Mouse (Mus musculus): ENCODE results near the gene Cpsf7. TPM values are rescaled to one million over a fixed set of nuclear protein-coding genes. Genes with fewer than 3 reads are reported as not detected.

Cpsf7 gene
- total RNA-seq, 2 experiments from 2014 or later = 77.4 to 82.5 TPM

DNA sequence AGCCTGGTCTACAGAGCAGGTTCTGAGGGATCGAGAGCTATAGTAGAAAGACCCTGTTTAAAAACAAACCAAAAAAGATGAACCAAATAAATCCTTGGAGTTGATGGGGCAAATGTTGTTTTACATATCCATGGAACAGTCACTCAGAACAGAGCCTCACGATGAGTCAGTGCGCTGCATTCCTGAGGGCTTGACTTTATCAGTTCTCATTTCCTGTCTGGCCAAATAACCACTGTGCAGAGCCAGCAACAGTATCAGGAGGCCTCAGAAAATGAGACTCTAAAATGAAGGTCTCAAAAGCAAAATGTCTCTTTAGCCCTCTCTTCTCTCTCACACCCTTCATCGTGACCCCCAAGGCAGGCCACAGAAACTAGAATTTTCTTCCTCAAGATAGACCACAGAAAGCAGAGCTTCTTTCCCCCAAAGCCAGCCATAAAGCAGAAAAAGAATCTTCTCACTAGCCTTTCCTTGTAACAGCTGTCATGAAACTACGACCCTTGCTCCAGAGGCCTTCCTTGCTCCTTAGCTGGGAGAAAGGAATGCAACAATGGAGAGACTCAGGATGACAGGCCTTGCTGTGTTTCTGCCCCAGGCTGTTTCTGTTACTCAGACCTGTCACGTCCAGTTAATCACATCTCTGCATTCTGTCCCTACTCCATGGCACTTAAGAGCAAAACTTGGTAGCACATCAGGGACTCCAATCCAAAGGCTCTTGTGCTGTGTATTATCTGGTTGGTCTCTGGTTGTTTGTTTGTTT is 36.7 kb downstream of the Cpsf7 start:
- intact Hi-C loops (cut with DNase I) = no loop called here
- H3K4me3 ChIP-seq = no peak overlapping the region
- no peak for DNase-seq (ENCODE audit: extremely low spot score in 1 of 2, low spot score in 2 of 2)
- no peak for TF ChIP-seq CTCF (IDR thresholded peaks at IDR 0.05)
- H3K27ac ChIP-seq = no peak overlapping the region

DNA sequence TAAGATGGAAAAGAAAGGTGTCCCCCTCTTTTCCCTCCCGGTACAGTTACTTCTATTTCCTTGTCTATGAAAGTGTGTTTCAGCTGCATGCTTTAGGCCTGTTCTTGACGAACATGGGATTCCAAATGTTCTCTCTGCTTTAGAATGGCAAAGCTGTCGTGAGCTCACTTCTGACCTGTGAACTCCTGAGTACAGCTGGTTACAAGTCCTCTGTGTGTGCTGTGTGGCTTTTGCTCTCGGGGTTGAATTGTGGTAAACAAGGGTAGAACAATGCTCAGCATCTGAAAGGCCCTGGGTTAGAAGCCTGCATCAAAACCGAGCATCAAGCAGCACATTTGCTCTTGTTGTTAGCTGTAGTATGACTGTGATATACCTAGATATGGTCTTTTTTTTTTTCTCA is 37.3 kb downstream of the Cpsf7 start:
- TF ChIP-seq CTCF (IDR thresholded peaks at IDR 0.05) = no peak
- intact Hi-C loops (cut with DNase I) = no loop called here

DNA sequence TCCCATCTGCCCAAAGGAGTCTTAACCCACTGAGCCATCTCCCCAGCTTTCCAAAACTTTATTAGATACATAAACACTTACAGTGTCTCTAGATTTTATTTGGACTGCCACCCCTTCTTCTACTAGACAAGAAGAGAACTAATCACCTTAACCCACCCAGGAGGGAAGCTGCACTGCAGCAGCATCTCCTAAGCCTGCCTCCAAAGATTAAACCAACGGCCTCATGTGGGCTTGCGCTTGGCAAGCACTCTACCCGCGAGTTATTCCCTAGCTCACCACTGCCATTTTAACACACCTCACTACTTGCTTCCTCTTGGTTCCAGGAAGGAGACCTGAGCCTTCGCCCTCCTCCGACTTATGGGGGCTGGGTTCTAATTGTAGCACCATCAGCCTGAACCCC is 39.2 kb downstream of the Cpsf7 start:
- Histone ChIP-seq H3K4me3 (no peak overlapping the region), H3K27ac (no peak overlapping the region)
- TF ChIP-seq CTCF (IDR thresholded peaks at IDR 0.05) = no peak
- intact Hi-C loops (cut with DNase I) = no loop called here
- DNase-seq (ENCODE audit: extremely low spot score in 1 of 2, low spot score in 2 of 2) = no peak

More for the DNA sequence above, 37.3 kb downstream of the Cpsf7 start:
- H3K4me3 ChIP-seq = no peak overlapping the region
- no peak overlapping the region for H3K27ac ChIP-seq
- DNase-seq (ENCODE audit: extremely low spot score in 1 of 2, low spot score in 2 of 2) = no peak

DNA sequence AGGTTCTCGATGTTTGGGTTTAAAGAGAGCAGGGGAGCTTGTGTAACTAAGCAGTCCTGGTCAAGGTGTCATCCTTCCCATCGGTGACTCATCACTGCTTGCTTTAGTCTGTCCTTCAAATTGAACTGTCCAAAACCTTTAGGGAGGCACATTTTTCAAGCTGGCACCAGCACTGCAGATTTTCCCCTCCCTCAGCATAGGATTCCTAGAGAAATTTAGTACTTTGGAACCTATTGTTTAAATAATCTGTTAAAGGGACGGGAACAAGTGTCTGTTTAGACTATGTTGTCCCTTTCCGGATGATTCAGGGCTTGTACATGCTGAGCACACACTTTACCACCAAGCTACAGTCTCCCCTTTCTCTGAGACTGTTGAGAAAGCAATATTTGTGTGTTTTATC is 40.2 kb downstream of the Cpsf7 start:
- H3K4me3 ChIP-seq = no peak overlapping the region
- DNase-seq (ENCODE audit: extremely low spot score in 1 of 2, low spot score in 2 of 2) = no peak
- intact Hi-C loops (cut with DNase I) = no loop called here
- no peak overlapping the region for H3K27ac ChIP-seq
- TF ChIP-seq CTCF (IDR thresholded peaks at IDR 0.05) = no peak

DNA sequence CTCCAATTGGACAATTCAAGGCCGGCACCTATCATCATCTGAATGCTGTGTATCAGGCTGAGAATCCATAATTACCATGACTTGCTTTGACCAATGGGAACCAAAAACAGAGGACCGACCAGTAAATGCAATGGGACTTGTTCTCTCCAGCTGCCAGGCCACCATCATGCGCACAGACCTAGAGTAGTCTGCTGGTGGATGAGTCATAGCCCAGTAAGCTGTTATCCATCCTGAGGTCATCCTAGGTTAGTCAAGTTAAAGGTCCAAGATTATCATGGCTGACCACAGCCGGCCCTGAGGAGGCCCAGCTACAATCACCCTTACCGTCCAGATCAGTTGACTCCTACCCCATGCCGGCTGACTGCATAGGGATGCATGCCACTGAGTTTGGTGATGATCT is 44.6 kb downstream of the Cpsf7 start:
- no peak overlapping the region for H3K27ac ChIP-seq
- no peak for TF ChIP-seq CTCF (IDR thresholded peaks at IDR 0.05)
- no peak overlapping the region for H3K4me3 ChIP-seq
- intact Hi-C loops (cut with DNase I) = no loop called here
- no peak for DNase-seq (ENCODE audit: extremely low spot score in 1 of 2, low spot score in 2 of 2)

DNA sequence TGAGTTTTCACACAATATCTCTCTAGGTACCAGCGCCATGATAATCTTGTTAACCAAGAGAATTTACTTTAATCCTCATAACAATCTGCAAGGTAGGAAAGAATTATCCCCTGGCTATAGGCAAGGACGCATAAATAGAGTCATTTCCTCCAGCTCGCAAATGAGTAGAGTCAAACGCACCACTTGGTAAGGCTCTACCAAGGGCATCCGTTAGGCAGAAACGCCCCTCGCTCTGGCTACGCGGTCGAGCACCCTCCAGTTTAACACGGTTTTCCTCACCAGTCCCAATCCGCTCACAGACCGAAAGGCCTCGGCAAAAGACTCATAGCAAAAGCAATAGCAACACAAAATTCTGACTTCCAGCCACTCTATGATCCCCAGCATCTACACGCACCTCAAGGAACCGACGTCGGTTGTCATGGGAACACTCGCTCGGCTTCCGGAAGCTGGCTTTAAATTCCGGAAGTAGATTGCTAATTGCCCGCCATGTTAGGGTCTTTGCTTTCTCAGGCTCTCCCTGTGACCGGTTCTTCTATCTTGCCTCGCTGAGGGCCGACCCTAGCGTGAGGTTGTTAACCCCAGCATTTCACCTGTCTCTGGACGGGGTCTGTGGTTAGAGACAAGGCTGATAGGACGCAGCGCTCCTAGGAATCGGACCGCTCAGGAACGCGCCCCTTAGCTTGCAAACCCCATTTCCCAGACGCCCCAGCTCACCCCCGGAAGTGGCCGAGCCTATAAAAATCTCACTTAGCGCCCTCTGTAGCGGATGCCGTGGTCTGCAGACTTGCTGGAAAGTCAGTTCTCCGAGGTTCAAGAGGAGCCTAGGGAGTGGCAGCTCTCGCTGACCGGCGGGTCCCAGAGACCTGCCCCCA is 51.9 kb downstream of the Cpsf7 start, which contains the start of the genes Cyb561a3 and Tmem138:
Cyb561a3 (plus strand) TSS at position 483 of the 872 bp plus-strand sequence.
Tmem138 (minus strand) TSS at position 673 of the 872 bp plus-strand sequence.
- Histone ChIP-seq H3K4me3 (peak within 1 kb of the TSS; percentile 69), H3K27ac (peak within 1 kb of the TSS; percentile 99)
- TF ChIP-seq CTCF (IDR thresholded peaks at IDR 0.05) = peak; percentile 62
- intact Hi-C loops (cut with DNase I) = loop anchor here (1.0 to 2.0 kb wide), 3 partner anchors 22 to 52 kb away; partner anchors contain the start of genes Cpsf7, Ddb1 and Tkfc
- peak; percentile 90 to 93 for DNase-seq (ENCODE audit: extremely low spot score in 1 of 2, low spot score in 2 of 2)

DNA sequence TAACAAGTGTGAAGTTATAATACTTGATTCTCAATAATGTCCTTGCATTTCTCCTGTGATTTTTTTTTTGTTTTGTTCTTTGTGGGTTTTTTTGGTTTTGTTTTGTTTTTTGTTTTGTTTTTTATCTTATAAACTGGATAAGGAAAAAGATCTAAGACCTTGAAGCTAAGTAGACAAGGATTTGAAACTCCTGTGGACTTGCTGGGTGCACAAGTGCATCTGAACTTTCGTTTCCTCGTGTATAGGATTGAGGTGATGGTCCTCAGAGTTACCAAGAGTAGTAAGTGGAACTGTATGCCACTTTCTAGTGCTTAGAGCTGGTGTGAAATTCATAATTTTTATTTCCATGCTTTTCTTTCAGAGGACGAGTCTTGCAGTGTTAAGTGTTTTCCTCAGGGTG is 55.0 kb downstream of the Cpsf7 start:
- no peak overlapping the region for H3K4me3 ChIP-seq
- no peak for DNase-seq (ENCODE audit: extremely low spot score in 1 of 2, low spot score in 2 of 2)
- intact Hi-C loops (cut with DNase I) = no loop called here
- H3K27ac ChIP-seq = no peak overlapping the region
- no peak for TF ChIP-seq CTCF (IDR thresholded peaks at IDR 0.05)

DNA sequence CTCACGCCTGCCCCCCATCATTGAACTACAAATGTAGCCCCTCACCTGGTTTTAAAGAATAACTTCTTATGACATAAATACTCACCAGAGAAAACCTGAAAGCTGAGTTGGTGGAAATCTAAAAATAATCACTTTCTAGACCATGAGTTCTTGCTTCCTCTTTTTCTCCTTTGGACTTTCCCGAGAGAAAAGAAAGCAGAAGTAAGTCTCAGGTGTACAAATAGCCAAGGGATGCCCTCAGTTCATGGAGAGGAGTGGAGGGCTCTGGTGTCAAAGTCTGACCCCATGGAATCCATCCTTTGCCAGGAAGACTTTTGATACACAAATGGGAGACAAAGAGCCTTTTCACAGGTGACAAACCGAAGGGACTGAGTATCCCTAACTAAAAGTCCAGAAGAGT is 55.7 kb downstream of the Cpsf7 start:
- no peak overlapping the region for H3K4me3 ChIP-seq
- no peak overlapping the region for H3K27ac ChIP-seq
- intact Hi-C loops (cut with DNase I) = no loop called here
- no peak for TF ChIP-seq CTCF (IDR thresholded peaks at IDR 0.05)
- DNase-seq (ENCODE audit: extremely low spot score in 1 of 2, low spot score in 2 of 2) = no peak

DNA sequence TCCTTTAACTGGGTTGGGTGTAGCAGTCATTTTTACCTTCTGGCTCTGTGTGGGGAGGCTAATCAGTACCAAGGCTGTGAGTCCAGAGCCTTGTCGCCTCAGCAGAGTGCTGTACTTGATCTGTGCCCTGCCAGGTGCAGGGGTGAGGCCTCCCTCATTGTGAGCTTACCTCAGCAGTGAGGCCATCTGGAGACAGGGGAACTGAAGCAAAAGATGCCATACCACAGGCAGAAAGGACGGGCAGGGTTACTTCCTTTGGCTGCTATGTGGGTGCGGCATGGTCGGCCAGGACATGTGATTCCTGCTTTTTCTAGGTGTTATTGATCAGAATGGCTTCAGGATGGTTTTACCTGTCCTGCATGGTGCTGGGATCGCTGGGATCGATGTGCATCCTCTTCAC is 56.9 kb downstream of the Cpsf7 start:
- no peak overlapping the region for H3K4me3 ChIP-seq
- intact Hi-C loops (cut with DNase I) = no loop called here
- TF ChIP-seq CTCF (IDR thresholded peaks at IDR 0.05) = no peak
- no peak overlapping the region for H3K27ac ChIP-seq
- no peak for DNase-seq (ENCODE audit: extremely low spot score in 1 of 2, low spot score in 2 of 2)

DNA sequence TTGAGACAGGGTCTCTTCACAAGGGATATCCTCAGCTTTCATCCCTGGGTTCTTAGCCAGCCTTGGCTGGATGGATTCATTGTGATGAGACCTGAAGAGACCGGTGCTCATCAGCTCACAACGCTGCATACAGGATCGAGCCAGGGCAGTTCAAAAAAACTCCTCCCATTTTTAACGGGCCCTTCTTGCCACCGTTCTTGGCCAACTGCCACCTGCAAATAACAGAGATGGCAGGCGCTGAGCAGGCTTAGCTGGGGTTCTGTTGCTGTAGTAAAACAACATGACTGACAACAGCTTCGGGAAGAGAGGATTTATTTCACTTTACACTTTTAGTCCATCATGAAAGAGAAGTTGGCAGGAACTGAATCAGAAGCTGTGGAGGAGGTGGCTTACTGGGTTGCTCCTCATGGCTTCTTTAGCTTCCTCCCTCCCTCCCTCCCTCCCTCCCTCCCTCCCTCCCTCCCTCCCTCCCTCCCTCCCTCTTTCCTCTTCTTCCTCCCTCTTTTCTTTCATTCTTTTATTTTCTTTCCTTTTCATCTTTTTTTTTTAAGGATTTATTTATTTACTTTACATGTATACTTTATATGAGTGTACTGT is 58.6 kb downstream of the Cpsf7 start:
- no peak for DNase-seq (ENCODE audit: extremely low spot score in 1 of 2, low spot score in 2 of 2)
- no peak overlapping the region for H3K27ac ChIP-seq
- TF ChIP-seq CTCF (IDR thresholded peaks at IDR 0.05) = no peak
- intact Hi-C loops (cut with DNase I) = no loop called here
- no peak overlapping the region for H3K4me3 ChIP-seq

DNA sequence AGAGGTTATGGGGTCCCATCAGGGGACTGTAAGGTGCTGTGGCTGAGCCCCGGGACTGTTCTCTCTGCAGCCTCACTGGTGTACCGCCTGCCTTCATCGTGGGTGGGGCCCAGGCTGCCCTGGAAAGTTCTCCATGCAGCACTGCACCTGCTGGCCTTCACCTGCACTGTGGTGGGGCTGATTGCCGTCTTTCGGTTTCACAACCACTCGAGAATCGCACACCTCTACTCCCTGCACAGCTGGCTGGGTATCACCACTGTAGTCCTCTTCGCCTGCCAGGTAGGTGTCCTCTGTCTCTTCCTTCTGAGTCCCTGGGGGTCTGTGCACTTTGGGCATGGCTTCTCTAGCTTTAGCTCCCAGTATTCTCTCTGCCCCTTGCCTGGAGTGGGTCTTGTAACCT is 60.0 kb downstream of the Cpsf7 start:
- intact Hi-C loops (cut with DNase I) = no loop called here
- no peak for TF ChIP-seq CTCF (IDR thresholded peaks at IDR 0.05)
- H3K27ac ChIP-seq = no peak overlapping the region
- DNase-seq (ENCODE audit: extremely low spot score in 1 of 2, low spot score in 2 of 2) = no peak
- no peak overlapping the region for H3K4me3 ChIP-seq

DNA sequence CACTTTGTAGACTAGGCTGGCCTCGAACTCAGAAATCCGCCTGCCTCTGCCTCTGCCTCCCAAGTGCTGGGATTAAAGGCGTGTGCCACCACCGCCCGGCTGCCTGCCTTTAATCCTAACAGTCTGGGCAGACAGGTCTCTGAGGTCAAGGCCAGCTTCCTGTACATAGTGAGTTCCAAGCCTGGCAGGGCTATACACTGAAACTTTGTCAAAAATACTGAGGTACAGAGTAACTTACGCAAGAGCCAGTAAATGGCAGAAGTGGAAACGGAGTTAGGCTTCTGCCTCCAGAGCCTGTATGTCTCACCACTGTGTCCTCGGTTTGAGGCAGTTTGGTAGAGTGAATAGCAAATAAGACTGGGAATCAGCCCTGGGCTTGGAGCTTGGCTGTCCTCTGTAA is 62.2 kb downstream of the Cpsf7 start:
- no peak overlapping the region for H3K4me3 ChIP-seq
- TF ChIP-seq CTCF (IDR thresholded peaks at IDR 0.05) = no peak
- intact Hi-C loops (cut with DNase I) = no loop called here

More for the DNA sequence above, 62.2 kb downstream of the Cpsf7 start:
- no peak overlapping the region for H3K27ac ChIP-seq
- no peak for DNase-seq (ENCODE audit: extremely low spot score in 1 of 2, low spot score in 2 of 2)

Measured in left cerebral cortex, adult 2 months (tissue).